Mouse (Mus musculus): ENCODE data around the gene Slc38a4.

DNA sequence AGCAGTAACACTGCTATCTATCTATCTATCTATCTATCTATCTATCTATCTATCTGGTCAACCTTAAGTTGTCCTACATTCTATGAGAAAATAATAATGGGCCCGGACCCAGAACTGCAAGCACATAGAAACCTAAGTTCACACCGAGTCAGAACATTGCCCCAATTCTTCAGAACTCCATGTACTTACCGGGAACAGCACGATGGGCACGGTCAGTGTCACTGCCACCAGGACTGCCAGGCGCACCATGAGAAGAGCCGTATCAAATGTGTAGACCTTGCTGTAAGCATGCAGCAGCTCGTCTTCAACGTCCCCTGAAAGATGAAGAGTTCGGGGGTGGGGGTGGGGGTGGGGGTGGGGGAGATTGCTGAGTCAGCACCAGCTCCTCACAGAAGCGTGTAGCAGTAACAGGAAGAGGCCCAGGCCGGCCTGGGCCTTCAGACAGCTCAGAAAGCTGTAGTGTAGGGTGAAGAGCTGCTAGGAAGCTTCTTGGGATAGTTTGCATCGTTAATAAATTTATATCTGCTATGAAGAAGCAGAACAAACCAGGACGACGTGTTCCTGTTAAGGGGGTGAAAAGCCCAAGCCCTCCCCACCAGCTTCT is 50.0 kb downstream of the Slc38a4 start:
- TF ChIP-seq POLR2A (IDR thresholded peaks at IDR 0.05; ENCODE audit: insufficient read depth, low read length), result no peak
- no peak for TF ChIP-seq EP300 (IDR thresholded peaks at IDR 0.05; ENCODE audit: insufficient read depth, low read depth, low read length)

All from ES-Bruce4 (cell line).